In the genomic region with DNA sequence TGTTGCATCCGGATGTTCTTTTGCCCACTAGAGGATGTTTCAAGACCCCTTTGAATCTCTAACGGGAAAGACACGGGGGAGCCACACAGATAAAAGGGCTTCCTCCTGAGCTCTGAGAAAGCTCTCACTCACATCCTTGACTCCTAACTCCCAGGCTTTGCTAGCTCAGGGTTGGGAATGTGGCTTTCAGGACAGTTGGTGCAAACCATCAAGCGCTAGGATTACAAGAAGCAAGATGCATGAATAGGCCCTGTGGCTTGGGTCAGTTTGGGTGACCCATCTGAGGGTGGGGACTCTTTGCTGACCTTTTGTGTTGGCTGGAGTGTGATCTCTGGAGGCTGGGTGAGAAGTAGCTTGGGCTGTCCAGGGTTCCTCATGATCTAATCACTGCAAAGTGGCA, we compare ENCODE assay signal across 19 mouse cellular contexts. TPM values are rescaled to one million over a fixed set of nuclear protein-coding genes. Genes with fewer than 3 reads are reported as not detected.
"Had no signal": no experiment of that assay in that cellular context is flagged by ENCODE, and none has a peak within 500 bp of the region (broad histone marks: within the 10 kb centered on the region; RNA-seq: fewer than 3 reads in every experiment).

No protein-coding gene starts in this region.

- ATAC-seq: liver, embryonic 12.5 days; midbrain, embryonic 16.5 days had no signal

- H3K9ac ChIP-seq: limb, embryonic 15.5 days; liver, embryonic 12.5 days; lung, embryonic 14.5 days had no signal

- H3K4me3 ChIP-seq: liver, embryonic 12.5 days had no signal

- H3K4me1 ChIP-seq: liver, embryonic 12.5 days had no signal

- H3K4me2 ChIP-seq: liver, embryonic 12.5 days; lung, embryonic 14.5 days had no signal

- H3K27ac ChIP-seq: kidney, postnatal 0 days; limb, embryonic 15.5 days; liver, embryonic 12.5 days; midbrain, embryonic 10.5 days; stomach, postnatal 0 days had no signal

- H3K9me3 ChIP-seq: limb, embryonic 15.5 days; liver, embryonic 12.5 days; midbrain, embryonic 10.5 days had no signal

- DNase-seq: kidney, postnatal 36 days; layer of hippocampus, adult 9-11 months; layer of hippocampus, postnatal 36 days; lung, embryonic 14.5 days; lung, postnatal 10 days; lung, postnatal 4 days; right cerebral cortex, adult 18-20 months; right cerebral cortex, postnatal 25 days; thymus, postnatal 4 days had no signal

- H3K36me3 ChIP-seq: limb, embryonic 15.5 days; liver, embryonic 12.5 days; midbrain, embryonic 10.5 days had no signal

RNA-seq across cellular contexts. Expression of a gene that starts 5.9 kb away (rescaled TPM):
- total RNA-seq: megakaryocyte, adult 5-6 weeks had no signal
- polyA plus RNA-seq: liver, embryonic 16.5 days; lung, embryonic 14.5 days; neural tube, embryonic 14.5 days; small intestine, adult 2 months had no signal
